Mouse (Mus musculus): ENCODE results near the gene Cygb.

DNA sequence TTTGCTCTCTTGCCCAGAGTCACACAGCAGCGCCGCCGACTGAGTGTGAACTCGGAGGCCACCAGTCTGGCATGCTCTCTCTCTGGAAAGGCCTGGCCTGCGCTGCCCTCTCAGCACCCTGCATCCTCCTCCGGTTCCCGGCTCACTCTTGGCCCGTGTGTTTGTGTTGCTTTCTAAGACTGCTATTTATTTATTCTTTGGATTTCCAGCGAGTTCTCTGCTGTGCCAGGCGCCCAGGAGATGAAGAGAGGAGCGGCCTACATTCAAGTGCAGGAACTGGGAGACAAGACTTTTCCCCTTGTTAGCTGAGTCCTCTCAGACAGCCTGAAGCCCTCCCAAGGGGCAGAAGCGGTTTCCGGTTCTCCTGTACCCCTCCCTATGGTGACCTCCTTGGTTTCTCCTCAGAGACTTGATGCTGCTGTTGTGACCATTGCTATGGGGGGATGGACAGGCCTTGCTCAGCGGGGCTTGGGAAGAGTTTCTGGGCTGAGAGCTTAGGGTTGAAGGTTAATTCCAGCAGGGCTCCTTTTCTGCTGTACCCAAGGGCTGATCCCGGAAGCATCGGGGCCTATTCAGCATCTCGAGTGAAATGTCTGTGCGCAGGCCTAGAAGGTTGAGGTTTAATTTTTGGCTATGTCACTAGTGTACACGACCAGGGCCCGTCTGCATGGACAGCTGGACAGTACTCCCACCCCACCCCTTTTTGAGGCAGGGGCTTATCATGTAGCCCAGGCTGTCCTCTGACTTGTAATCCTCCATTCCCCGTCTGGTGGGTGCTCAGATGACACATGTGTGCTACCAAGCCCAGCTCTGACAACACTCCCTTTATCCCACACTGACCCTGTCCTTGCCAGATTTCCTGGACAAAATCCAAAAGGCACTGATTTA is 9.6 kb downstream of the Cygb start:
- no peak for TF ChIP-seq EP300 (IDR thresholded peaks at IDR 0.05; ENCODE audit: low read depth)
- TF ChIP-seq CTCF (IDR thresholded peaks at IDR 0.05; ENCODE audit: low read depth), result no peak
